Mouse (Mus musculus) myocyte (in vitro differentiated cells): ENCODE measurements around the gene Fen1.

ENCODE experiments used
- POLR2A ChIP-seq: IDR thresholded peaks from one replicate; pipeline ENCODE4 v1.6.1; 2011; ENCODE audit warnings: low read depth, mild to moderate bottlenecking, control low read depth, moderate library complexity; ENCODE audit not compliant: insufficient read length
- USF1 ChIP-seq: IDR thresholded peaks from one replicate; pipeline ENCODE4 v1.6.1; 2011; ENCODE audit warnings: low read depth, mild to moderate bottlenecking, control low read depth, moderate library complexity

- TF ChIP-seq USF1 (no peak), POLR2A (no peak)
Observed at GRCm38 (mm10) chr19:10176477-10176876, 27.5 kb downstream of the Fen1 start.
